Mouse (Mus musculus): ENCODE results near the gene Ap2a2. TPM values are rescaled to one million over a fixed set of nuclear protein-coding genes. Genes with fewer than 3 reads are reported as not detected.
"Not testable (repeated sequence)": the region's sequence is repeated elsewhere in the genome, so short reads cannot be mapped to it uniquely, and the experiment has no call there.

Ap2a2 gene
- polyA plus RNA-seq, 1 experiment from 2014 or later = 99.2 TPM

DNA sequence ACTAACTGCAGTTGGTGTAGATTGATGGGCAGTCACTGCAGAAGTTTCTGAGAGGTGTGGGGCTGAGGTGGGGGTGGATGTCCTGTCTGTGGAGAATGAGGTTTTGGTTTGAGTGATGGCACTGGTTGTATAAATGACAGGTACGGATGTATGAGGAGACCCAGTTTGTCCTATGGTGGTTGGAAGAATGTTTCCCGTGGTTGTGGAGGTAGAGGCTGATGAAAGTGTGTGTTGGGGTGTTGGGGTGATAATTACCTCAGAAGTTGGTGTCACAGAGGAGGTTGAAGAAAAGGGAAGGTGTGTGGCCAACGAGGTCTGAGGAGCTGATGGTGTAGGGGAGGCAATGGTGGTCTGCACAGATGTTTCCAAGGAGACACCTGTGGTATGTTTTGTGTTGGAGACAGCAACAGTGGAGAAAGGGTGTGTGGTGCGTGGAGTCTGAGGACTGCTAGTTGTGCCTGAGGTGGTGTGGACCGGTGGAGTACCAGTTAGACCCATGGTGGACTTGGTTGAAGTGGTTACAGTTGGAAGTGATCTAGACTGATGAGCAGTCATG, 77.4 kb downstream of the Ap2a2 start:
- not testable (repeated sequence) for H3K9ac ChIP-seq; H3K27me3 ChIP-seq; H3K4me1 ChIP-seq; H3K36me3 ChIP-seq; H3K4me2 ChIP-seq (replicated peaks); H3K27ac ChIP-seq; H3K9me3 ChIP-seq; H3K4me3 ChIP-seq
- 0 out of 2 replicates have a peak, but pooled peaks have one; percentile 37 for ATAC-seq (ENCODE audit: insufficient number of reproducible peaks, insufficient read depth, low FRiP score, low TSS enrichment)
- WGBS = 83% methylated on average over 5 of the region's 5 CpGs

- 82% methylated on average over 1 of the region's 1 CpGs for WGBS
These were observed 80.4 kb downstream of the Ap2a2 start for GRCm38 (mm10) chr7:141642375-141642774.

DNA sequence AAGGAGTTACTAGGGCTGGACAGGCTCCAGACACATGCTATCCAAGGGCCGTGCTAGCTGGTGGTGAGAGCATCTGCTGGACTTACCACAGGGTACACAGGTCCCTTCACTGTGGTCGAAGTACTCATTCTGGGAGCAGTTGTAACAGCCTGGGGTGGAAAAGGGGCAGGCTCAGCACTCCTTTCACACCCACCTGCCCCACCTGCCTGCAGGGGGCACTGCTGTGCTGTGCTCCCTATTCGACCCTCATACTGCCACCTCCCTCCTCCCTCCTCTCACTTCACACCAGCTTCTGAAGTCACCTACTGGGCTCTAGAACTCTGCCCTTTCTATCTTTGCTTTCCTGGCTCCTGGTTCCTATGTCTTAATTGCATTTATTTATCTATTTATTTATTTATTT, 81.2 kb downstream of the Ap2a2 start:
- no peaks in the 10 kb centered on the region for H3K36me3 ChIP-seq
- H3K4me1 ChIP-seq = no peaks in the 10 kb centered on the region
- H3K27ac ChIP-seq = no peak overlapping the region
- 40% methylated on average over 3 of the region's 3 CpGs for WGBS
- H3K27me3 ChIP-seq = no peaks in the 10 kb centered on the region
- ATAC-seq (ENCODE audit: insufficient number of reproducible peaks, insufficient read depth, low FRiP score, low TSS enrichment) = no peak
- H3K9me3 ChIP-seq = no peaks in the 10 kb centered on the region
- H3K4me3 ChIP-seq = no peak overlapping the region
- no peak overlapping the region for H3K9ac ChIP-seq
- H3K4me2 ChIP-seq (replicated peaks) = no peak overlapping the region

More at GRCm38 (mm10) chr7:141642375-141642774, 80.4 kb downstream of the Ap2a2 start:
- Histone ChIP-seq H3K36me3 (no peaks in the 10 kb centered on the region), H3K9ac (no peak overlapping the region), H3K27ac (no peak overlapping the region), H3K9me3 (no peaks in the 10 kb centered on the region), H3K4me3 (no peak overlapping the region), H3K27me3 (no peaks in the 10 kb centered on the region), H3K4me2 (replicated peaks) (no peak overlapping the region), H3K4me1 (no peaks in the 10 kb centered on the region)
- no peak for ATAC-seq (ENCODE audit: insufficient number of reproducible peaks, insufficient read depth, low FRiP score, low TSS enrichment)

DNA sequence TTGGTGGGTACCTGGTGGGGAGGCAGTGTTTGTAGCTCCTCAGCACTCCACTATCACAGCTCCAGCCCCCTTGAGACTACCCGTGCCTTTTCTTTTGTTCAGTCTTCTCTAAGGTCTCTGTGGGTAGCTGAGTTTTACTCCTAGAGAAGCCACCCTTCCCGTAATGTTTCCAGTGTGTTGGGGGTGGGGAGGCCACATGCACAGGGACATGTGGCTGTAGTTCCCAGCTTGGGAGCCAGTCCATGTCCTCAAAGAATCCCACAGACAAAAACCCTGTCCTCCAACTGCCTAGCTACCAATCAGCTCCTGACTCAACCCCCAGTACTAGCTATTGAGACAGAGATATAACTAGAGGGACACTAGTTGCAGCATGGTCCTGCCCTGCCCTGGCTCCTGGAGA, 85.1 kb downstream of the Ap2a2 start:
- WGBS = 68% methylated on average over 2 of the region's 2 CpGs
- no peak overlapping the region for H3K9ac ChIP-seq
- H3K4me2 ChIP-seq (replicated peaks) = no peak overlapping the region
- H3K4me3 ChIP-seq = no peak overlapping the region
- no peak for ATAC-seq (ENCODE audit: insufficient number of reproducible peaks, insufficient read depth, low FRiP score, low TSS enrichment)
- H3K27ac ChIP-seq = no peak overlapping the region
- no peaks in the 10 kb centered on the region for H3K9me3 ChIP-seq
- no peaks in the 10 kb centered on the region for H3K27me3 ChIP-seq
- no peaks in the 10 kb centered on the region for H3K36me3 ChIP-seq
- no peaks in the 10 kb centered on the region for H3K4me1 ChIP-seq

DNA sequence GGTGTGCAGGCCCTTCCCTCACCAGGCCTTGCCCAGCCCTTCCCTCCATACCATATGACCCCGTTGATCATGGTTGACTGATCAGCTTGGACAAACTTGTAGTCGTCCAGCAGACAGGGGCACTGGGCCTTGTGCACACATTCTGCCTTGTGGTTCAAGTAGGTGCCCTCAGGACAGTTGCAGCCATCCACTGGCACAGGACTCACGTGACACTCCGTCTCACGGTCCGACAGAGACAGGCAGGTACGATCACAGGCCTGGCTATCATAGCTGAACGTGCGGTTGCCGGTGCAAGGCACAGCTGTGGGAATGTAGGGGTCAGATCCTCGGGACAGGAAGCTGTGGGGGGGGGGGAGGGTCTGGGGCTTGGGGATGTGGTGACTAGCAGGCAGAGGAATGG, 85.8 kb downstream of the Ap2a2 start:
- Histone ChIP-seq H3K9me3 (no peaks in the 10 kb centered on the region), H3K27me3 (no peaks in the 10 kb centered on the region), H3K36me3 (no peaks in the 10 kb centered on the region), H3K9ac (no peak overlapping the region), H3K4me3 (no peak overlapping the region), H3K4me1 (no peaks in the 10 kb centered on the region), H3K4me2 (replicated peaks) (no peak overlapping the region), H3K27ac (no peak overlapping the region)
- 59% methylated on average over 11 of the region's 11 CpGs for WGBS
- no peak for ATAC-seq (ENCODE audit: insufficient number of reproducible peaks, insufficient read depth, low FRiP score, low TSS enrichment)

DNA sequence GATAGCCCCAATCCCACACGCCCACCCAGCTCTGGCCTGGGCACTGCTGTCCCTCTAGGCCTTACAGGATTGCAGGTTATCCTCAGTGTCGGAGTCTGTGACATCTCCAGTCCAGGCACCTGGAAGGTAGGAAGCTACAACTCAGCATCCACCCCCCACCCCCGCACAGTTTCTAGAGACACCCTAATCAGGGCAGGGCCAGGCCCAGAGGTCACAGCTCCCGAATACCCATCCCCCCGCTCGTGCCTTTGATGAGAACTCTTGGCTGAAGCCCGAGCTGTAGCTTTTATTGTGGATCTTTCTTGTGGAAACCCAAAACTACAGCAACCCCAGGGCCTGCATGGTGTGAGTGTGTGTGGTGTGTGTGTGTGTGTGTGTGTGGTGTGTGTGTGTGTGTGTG, 90.2 kb downstream of the Ap2a2 start:
- H3K9me3 ChIP-seq = no peaks in the 10 kb centered on the region
- WGBS = 46% methylated on average over 7 of the region's 7 CpGs
- H3K4me2 ChIP-seq (replicated peaks) = no peak overlapping the region
- no peaks in the 10 kb centered on the region for H3K36me3 ChIP-seq
- no peak overlapping the region for H3K27ac ChIP-seq
- no peak overlapping the region for H3K9ac ChIP-seq
- no peaks in the 10 kb centered on the region for H3K27me3 ChIP-seq
- no peak for ATAC-seq (ENCODE audit: insufficient number of reproducible peaks, insufficient read depth, low FRiP score, low TSS enrichment)
- no peak overlapping the region for H3K4me3 ChIP-seq
- 0 out of 2 replicates have a peak, but pooled peaks cover 3% of the 10 kb centered on the region for H3K4me1 ChIP-seq

GRCm38 (mm10) chr7:141660346-141660745, 98.4 kb downstream of the Ap2a2 start:
- WGBS = 78% methylated on average over 1 of the region's 1 CpGs
- Histone ChIP-seq H3K4me1 (no peaks in the 10 kb centered on the region), H3K9me3 (no peaks in the 10 kb centered on the region), H3K27me3 (no peaks in the 10 kb centered on the region), H3K36me3 (no peaks in the 10 kb centered on the region), H3K27ac (no peak overlapping the region), H3K9ac (no peak overlapping the region), H3K4me2 (replicated peaks) (no peak overlapping the region), H3K4me3 (no peak overlapping the region)
- no peak for ATAC-seq (ENCODE audit: insufficient number of reproducible peaks, insufficient read depth, low FRiP score, low TSS enrichment)

GRCm38 (mm10) chr7:141661481-141661880, 99.5 kb downstream of the Ap2a2 start:
- 83% methylated on average over 3 of the region's 3 CpGs for WGBS
- Histone ChIP-seq H3K27ac (no peak overlapping the region), H3K4me1 (no peaks in the 10 kb centered on the region), H3K9ac (no peak overlapping the region), H3K4me2 (replicated peaks) (no peak overlapping the region), H3K36me3 (no peaks in the 10 kb centered on the region), H3K4me3 (no peak overlapping the region), H3K9me3 (no peaks in the 10 kb centered on the region), H3K27me3 (no peaks in the 10 kb centered on the region)
- no peak for ATAC-seq (ENCODE audit: insufficient number of reproducible peaks, insufficient read depth, low FRiP score, low TSS enrichment)

DNA sequence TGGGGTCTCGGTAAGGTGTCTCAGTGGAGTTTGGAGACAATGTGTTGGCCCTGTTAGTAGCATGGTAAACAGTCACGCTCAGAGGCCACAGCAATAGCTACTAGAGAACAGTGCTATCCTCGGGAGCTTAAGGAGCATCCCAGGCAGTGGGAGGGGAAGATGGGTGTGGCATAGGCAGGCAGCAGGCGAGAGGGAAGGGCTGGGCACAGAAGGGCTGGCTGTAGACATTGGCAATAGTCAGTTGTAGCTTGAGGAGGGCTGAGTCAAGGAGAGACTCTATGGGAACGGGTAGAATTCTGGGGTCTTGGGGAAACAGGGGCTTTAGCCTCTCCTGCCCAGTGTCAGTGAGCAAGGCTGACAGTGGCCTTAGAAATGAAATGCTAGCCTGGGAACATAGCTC, 100.2 kb downstream of the Ap2a2 start:
- H3K9ac ChIP-seq = no peak overlapping the region
- 64% methylated on average over 5 of the region's 5 CpGs for WGBS
- H3K4me2 ChIP-seq (replicated peaks) = no peak overlapping the region
- no peak overlapping the region for H3K4me3 ChIP-seq
- no peak for ATAC-seq (ENCODE audit: insufficient number of reproducible peaks, insufficient read depth, low FRiP score, low TSS enrichment)
- H3K36me3 ChIP-seq = no peaks in the 10 kb centered on the region
- no peaks in the 10 kb centered on the region for H3K9me3 ChIP-seq
- H3K27me3 ChIP-seq = no peaks in the 10 kb centered on the region
- no peak overlapping the region for H3K27ac ChIP-seq
- H3K4me1 ChIP-seq = no peaks in the 10 kb centered on the region

DNA sequence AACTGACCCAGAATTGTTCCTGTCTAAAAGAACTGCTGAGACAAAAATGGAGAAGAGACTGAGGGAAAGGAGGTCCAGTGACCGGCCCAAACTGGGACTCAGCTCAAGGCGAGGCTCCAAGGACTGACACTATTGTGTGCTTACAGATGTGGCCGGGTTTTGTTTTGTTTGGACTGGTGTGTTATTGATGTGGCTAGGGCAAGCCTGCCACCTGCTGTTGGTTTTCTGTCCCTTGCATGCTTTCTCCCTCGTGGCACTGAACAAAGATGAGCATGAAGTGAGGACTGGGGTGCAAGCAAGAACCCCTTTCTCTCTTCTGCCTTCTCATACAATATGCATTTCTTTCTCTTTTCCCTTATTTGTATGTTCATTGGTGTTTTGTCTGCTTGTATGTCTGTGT, 104.2 kb downstream of the Ap2a2 start:
- Histone ChIP-seq H3K9ac (no peak overlapping the region), H3K4me1 (no peaks in the 10 kb centered on the region), H3K9me3 (no peaks in the 10 kb centered on the region), H3K27me3 (no peaks in the 10 kb centered on the region), H3K36me3 (no peaks in the 10 kb centered on the region), H3K27ac (no peak overlapping the region), H3K4me2 (replicated peaks) (no peak overlapping the region), H3K4me3 (no peak overlapping the region)
- ATAC-seq (ENCODE audit: insufficient number of reproducible peaks, insufficient read depth, low FRiP score, low TSS enrichment) = no peak
- WGBS = 21% methylated on average over 4 of the region's 4 CpGs

DNA sequence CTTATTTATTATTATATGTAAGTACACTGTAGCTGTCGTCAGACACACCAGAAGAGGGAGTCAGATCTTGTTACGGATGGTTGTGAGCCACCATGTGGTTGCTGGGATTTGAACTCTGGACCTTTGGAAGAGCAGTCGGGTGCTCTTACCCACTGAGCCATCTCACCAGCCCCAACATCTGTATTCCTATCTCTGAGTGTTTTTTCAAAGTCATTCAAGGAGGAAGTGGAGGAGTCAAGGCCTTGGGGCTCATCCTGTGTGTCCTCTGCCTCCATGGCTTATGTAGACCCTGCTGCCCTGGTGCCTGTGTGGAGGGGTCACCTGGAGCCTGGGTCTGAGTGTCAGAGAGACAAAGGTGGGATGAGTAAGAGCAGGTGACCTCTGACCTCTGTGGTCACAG, 107.1 kb downstream of the Ap2a2 start:
- not testable (repeated sequence) for H3K27ac ChIP-seq; H3K36me3 ChIP-seq; ATAC-seq (ENCODE audit: insufficient number of reproducible peaks, insufficient read depth, low FRiP score, low TSS enrichment); H3K9me3 ChIP-seq; H3K4me2 ChIP-seq (replicated peaks); H3K4me3 ChIP-seq; H3K27me3 ChIP-seq; H3K4me1 ChIP-seq; H3K9ac ChIP-seq
- WGBS = 81% methylated on average over 3 of the region's 3 CpGs

GRCm38 (mm10) chr7:141670999-141671398, 109.0 kb downstream of the Ap2a2 start:
- H3K36me3 ChIP-seq = no peaks in the 10 kb centered on the region
- ATAC-seq (ENCODE audit: insufficient number of reproducible peaks, insufficient read depth, low FRiP score, low TSS enrichment) = no peak
- H3K27me3 ChIP-seq = no peaks in the 10 kb centered on the region
- H3K4me3 ChIP-seq = no peak overlapping the region
- no peak overlapping the region for H3K9ac ChIP-seq
- no peaks in the 10 kb centered on the region for H3K4me1 ChIP-seq
- H3K27ac ChIP-seq = no peak overlapping the region
- no peaks in the 10 kb centered on the region for H3K9me3 ChIP-seq
- WGBS = 77% methylated on average over 4 of the region's 4 CpGs
- H3K4me2 ChIP-seq (replicated peaks) = no peak overlapping the region
